ENCODE assay signal across 9 mouse cellular contexts in the genomic region with DNA sequence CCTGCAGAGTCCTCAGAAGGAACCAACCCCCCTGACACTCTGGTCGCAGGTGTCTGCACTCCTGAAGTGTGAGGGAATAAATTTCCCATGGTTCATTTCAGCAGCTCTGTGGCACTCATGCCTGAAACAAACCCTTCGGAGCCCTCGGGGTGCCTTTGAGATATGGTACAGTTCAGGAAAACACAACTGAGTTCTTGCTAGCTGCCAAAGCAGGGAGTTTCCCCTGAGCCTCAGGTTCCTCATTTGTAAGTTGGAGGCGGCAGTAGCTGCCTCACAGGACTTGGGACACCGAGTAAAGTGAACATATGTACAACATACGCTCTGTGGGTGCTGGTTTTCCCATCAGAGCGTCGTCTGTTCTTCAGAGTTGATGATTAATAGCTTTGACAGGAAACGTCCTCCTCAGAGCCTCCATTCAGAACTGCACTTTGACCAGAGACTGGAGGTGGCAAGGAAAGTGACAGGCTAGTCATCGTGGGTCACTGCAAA. TPM values are rescaled to one million over a fixed set of nuclear protein-coding genes. Genes with fewer than 3 reads are reported as not detected.
DNase-seq lines count a peak whose midpoint lies in the region; ATAC-seq and TF ChIP-seq lines count a peak whose summit lies in the region.
"Had no signal": no experiment of that assay in that cellular context is flagged by ENCODE, and none has a peak within 500 bp of the region (broad histone marks: within the 10 kb centered on the region; RNA-seq: fewer than 3 reads in every experiment).

No protein-coding gene starts in this region.

- H3K4me1 ChIP-seq in MEL (ENCODE audit: control insufficient read depth in 1 of 2, insufficient read depth in 2 of 2, low read length in 2 of 2) = peaks cover 7 to 33% of the 10 kb centered on the region in 2 experiments; a peak in 3 of 4 replicates
- H3K4me1 ChIP-seq in kidney, embryonic 15.5 days = peaks cover 17% of the 10 kb centered on the region
- peaks cover 8% of the 10 kb centered on the region for H3K4me1 ChIP-seq in midbrain, embryonic 11.5 days (ENCODE audit: control insufficient read depth, insufficient read depth, low read length)

- 29% methylated on average over 10 of the region's 10 CpGs for WGBS in kidney, embryonic 15.5 days
- WGBS in midbrain, embryonic 11.5 days = 75% methylated on average over 10 of the region's 10 CpGs

- TF ChIP-seq CTCF in MEL (IDR thresholded peaks at IDR 0.05 in 2 of 3, conservative IDR thresholded peaks at IDR 0.05 in 1 of 3; ENCODE audit: control insufficient read depth in 1 of 3, insufficient read depth in 1 of 3, low read depth in 2 of 3, low read length in 3 of 3, poor library complexity in 1 of 3, severe bottlenecking in 1 of 3) = no peak

- H3K36me3 ChIP-seq in MEL (ENCODE audit: control insufficient read depth in 1 of 2, insufficient read depth in 2 of 2, low read length in 2 of 2) = peaks cover 0 to 15% of the 10 kb centered on the region in 2 experiments; a peak in 2 of 4 replicates
- no peaks in the 10 kb centered on the region for H3K36me3 ChIP-seq in kidney, embryonic 15.5 days
- H3K36me3 ChIP-seq in midbrain, embryonic 11.5 days (ENCODE audit: control insufficient read depth, insufficient read depth, low read length) = no peaks in the 10 kb centered on the region

- peak; percentile 42 to 62 for TF ChIP-seq EP300 in MEL (IDR thresholded peaks at IDR 0.05; ENCODE audit: low read depth in 1 of 2, low read length in 2 of 2)

- H3K4me3 ChIP-seq in MEL (ENCODE audit: control insufficient read depth in 1 of 2, insufficient read depth in 1 of 2, low read depth in 2 of 2, low read length in 2 of 2) = peak overlapping the region; percentile 57 to 58
- H3K4me3 ChIP-seq in kidney, embryonic 15.5 days (replicated peaks) = no peak overlapping the region
- no peak overlapping the region for H3K4me3 ChIP-seq in midbrain, embryonic 11.5 days (ENCODE audit: low read depth, low read length)

- peak; percentile 77 for DNase-seq in 416B (ENCODE audit: low read depth)
- peak; percentile 93 for DNase-seq in MEL (ENCODE audit: low read depth, low spot score)
- DNase-seq in mesoderm, embryonic 11.5 days (ENCODE audit: low read depth, low spot score) = peak; percentile 34
- no peak for DNase-seq in embryo, embryonic 10 days (ENCODE audit: low spot score)
- no peak for DNase-seq in midbrain, embryonic 11.5 days (ENCODE audit: low spot score, missing footprints)
- DNase-seq in right cerebral cortex, postnatal 36 days (ENCODE audit: low spot score in 2 of 2) = no peak
- DNase-seq: cerebellum, postnatal 25 days had no signal

- TF ChIP-seq RAD21 in MEL (IDR thresholded peaks at IDR 0.05; ENCODE audit: low read depth, low read length) = no peak

- TF ChIP-seq POLR2A in MEL (IDR thresholded peaks at IDR 0.05; ENCODE audit: control insufficient read depth in 1 of 2, insufficient read depth in 1 of 2, low read depth in 1 of 2, low read length in 2 of 2, poor library complexity in 1 of 2) = peak; percentile 45 to 60; a peak in 3 of 4 replicates

- H3K27ac ChIP-seq in MEL (ENCODE audit: control insufficient read depth, low read depth, low read length) = peak overlapping the region; percentile 87
- H3K27ac ChIP-seq in kidney, embryonic 15.5 days = peak overlapping the region; percentile 75
- no peak overlapping the region for H3K27ac ChIP-seq in midbrain, embryonic 11.5 days (ENCODE audit: low read depth, low read length)

- H3K4me2 ChIP-seq in kidney, embryonic 15.5 days = 0 out of 2 replicates have a peak overlapping the region, but pooled peaks have one; percentile 32
- no peak overlapping the region for H3K4me2 ChIP-seq in midbrain, embryonic 11.5 days

- H3K27me3 ChIP-seq in MEL (ENCODE audit: control insufficient read depth in 1 of 2, insufficient read depth in 2 of 2, low read length in 2 of 2) = no peaks in the 10 kb centered on the region
- H3K27me3 ChIP-seq in kidney, embryonic 15.5 days = no peaks in the 10 kb centered on the region
- no peaks in the 10 kb centered on the region for H3K27me3 ChIP-seq in midbrain, embryonic 11.5 days (ENCODE audit: control insufficient read depth, insufficient read depth, low read length)

- no peak; the same call in 1 of the 2 replicates for ATAC-seq in kidney, embryonic 15.5 days (replicated peaks; ENCODE audit: low FRiP score)
- ATAC-seq in erythroblast, adult 5-6 weeks (replicated peaks; ENCODE audit: low FRiP score, poor library complexity, severe bottlenecking) = no peak
- ATAC-seq in midbrain, embryonic 11.5 days (ENCODE audit: low FRiP score) = no peak

- peaks cover 10% of the 10 kb centered on the region for H3K79me2 ChIP-seq in MEL (ENCODE audit: control insufficient read depth, insufficient read depth, low read length, poor library complexity)

- no peaks in the 10 kb centered on the region for H3K9me3 ChIP-seq in MEL (replicated peaks; ENCODE audit: insufficient read depth, low read length)
- no peaks in the 10 kb centered on the region for H3K9me3 ChIP-seq in kidney, embryonic 15.5 days (replicated peaks)
- no peaks in the 10 kb centered on the region for H3K9me3 ChIP-seq in midbrain, embryonic 11.5 days (ENCODE audit: control insufficient read depth, low read length)

- H3K9ac ChIP-seq in MEL (ENCODE audit: control insufficient read depth, low read depth, low read length, poor library complexity, severe bottlenecking) = peak overlapping the region; percentile 74
- H3K9ac ChIP-seq in kidney, embryonic 15.5 days = no peak overlapping the region
- H3K9ac ChIP-seq in midbrain, embryonic 11.5 days (ENCODE audit: low read length) = no peak overlapping the region

TF ChIP-seq in MEL, 35 proteins besides CTCF, POLR2A, EP300 and RAD21 (continues in another document):
- peak; percentile 65; the same call in 1 of the 2 replicates for TF ChIP-seq ZMIZ1 (IDR thresholded peaks at IDR 0.05; ENCODE audit: low read depth, low read length)
- no peak for TF ChIP-seq GABPA (IDR thresholded peaks at IDR 0.05; ENCODE audit: low read depth, low read length)
- TF ChIP-seq TCF12 (IDR thresholded peaks at IDR 0.05; ENCODE audit: low read depth, low read length) = no peak
- TF ChIP-seq USF1 (IDR thresholded peaks at IDR 0.05; ENCODE audit: low read depth, low read length) = no peak
- TF ChIP-seq TAL1 (IDR thresholded peaks at IDR 0.05; ENCODE audit: low read length) = no peak
- TF ChIP-seq GATA1 (IDR thresholded peaks at IDR 0.05; ENCODE audit: low read depth, low read length) = no peak
- TF ChIP-seq NELFE (IDR thresholded peaks at IDR 0.05; ENCODE audit: low read depth, low read length) = peak; percentile 57
- peak; percentile 70 for TF ChIP-seq TBP (IDR thresholded peaks at IDR 0.05; ENCODE audit: low read depth, low read length)
- no peak; the same call in 1 of the 2 replicates for TF ChIP-seq E2F4 (IDR thresholded peaks at IDR 0.05; ENCODE audit: borderline replicate concordance, low read depth, low read length)
- no peak for TF ChIP-seq UBTF (IDR thresholded peaks at IDR 0.05; ENCODE audit: borderline replicate concordance, insufficient read depth, low read depth, low read length)
- no peak for TF ChIP-seq MAFK (IDR thresholded peaks at IDR 0.05; ENCODE audit: borderline replicate concordance, low read depth, low read length)
- TF ChIP-seq HCFC1 (IDR thresholded peaks at IDR 0.05; ENCODE audit: low read depth, low read length) = peak; percentile 50; the same call in 1 of the 2 replicates
- no peak for TF ChIP-seq MAZ (IDR thresholded peaks at IDR 0.05; ENCODE audit: low read depth, low read length)
- no peak for TF ChIP-seq ZC3H11A (IDR thresholded peaks at IDR 0.05; ENCODE audit: low read depth, low read length)
- TF ChIP-seq SMC3 (IDR thresholded peaks at IDR 0.05; ENCODE audit: low read depth, low read length) = no peak; the same call in 1 of the 2 replicates

RNA-seq across cellular contexts. Expression of a gene that starts 3.9 kb away (rescaled TPM):
- 30.0 and 33.9 TPM in 2 replicates for total RNA-seq in MEL (2012; rRNA removed)
- polyA plus RNA-seq in MEL (2012; ENCODE audit: insufficient read depth in 1 of 2, insufficient read length in 2 of 2, low read depth in 1 of 2, low replicate concordance in 2 of 2, missing spikeins in 1 of 2) = 10 to 100 TPM in 1 of 2 experiments, not detected in 1; 23.6 TPM
- 36.3 and 36.8 TPM in 2 replicates for polyA plus RNA-seq in kidney, embryonic 15.5 days (2015; fragmentation: Nextera tagmentation; extraction: Ambion mirVana)
- total RNA-seq in erythroblast, adult 5-6 weeks (2015; ENCODE audit: low replicate concordance) = 4.0 and 6.3 TPM in 2 replicates
- 0.77 and 1.3 TPM in 2 replicates for total RNA-seq in erythroblast, adult 5-6 weeks (2017; ENCODE audit: low replicate concordance)
- 29.7 and 30.3 TPM in 2 replicates for polyA plus RNA-seq in midbrain, embryonic 11.5 days (2014; fragmentation: Nextera tagmentation; extraction: Ambion mirVana)

RNA-seq across cellular contexts. Expression of a gene that starts 8.1 kb away (rescaled TPM):
- not detected in 2 replicates for total RNA-seq in MEL (2012; rRNA removed)
- polyA plus RNA-seq in MEL (2012; ENCODE audit: insufficient read depth in 1 of 2, insufficient read length in 2 of 2, low read depth in 1 of 2, low replicate concordance in 2 of 2, missing spikeins in 1 of 2) = not detected
- polyA plus RNA-seq in kidney, embryonic 15.5 days (2015; fragmentation: Nextera tagmentation; extraction: Ambion mirVana) = 2.3 and 2.7 TPM in 2 replicates
- 1.7 and 5.0 TPM in 2 replicates for total RNA-seq in erythroblast, adult 5-6 weeks (2015; ENCODE audit: low replicate concordance)
- 1.0 and 2.5 TPM in 2 replicates for total RNA-seq in erythroblast, adult 5-6 weeks (2017; ENCODE audit: low replicate concordance)
- 1.6 and 1.8 TPM in 2 replicates for polyA plus RNA-seq in midbrain, embryonic 11.5 days (2014; fragmentation: Nextera tagmentation; extraction: Ambion mirVana)

RNA-seq across cellular contexts. Expression of a gene that starts 37.8 kb away (rescaled TPM):
- total RNA-seq in MEL (2012; rRNA removed) = 4.1 and 5.2 TPM in 2 replicates
- polyA plus RNA-seq in MEL (2012; ENCODE audit: insufficient read depth in 1 of 2, insufficient read length in 2 of 2, low read depth in 1 of 2, low replicate concordance in 2 of 2, missing spikeins in 1 of 2) = 1 to 10 TPM in 1 of 2 experiments, not detected in 1; 8.0 TPM
- 10.1 and 11.6 TPM in 2 replicates for polyA plus RNA-seq in kidney, embryonic 15.5 days (2015; fragmentation: Nextera tagmentation; extraction: Ambion mirVana)
- total RNA-seq in erythroblast, adult 5-6 weeks (2015; ENCODE audit: low replicate concordance) = not detected in 2 replicates
- 0.42 and 0.60 TPM in 2 replicates for total RNA-seq in erythroblast, adult 5-6 weeks (2017; ENCODE audit: low replicate concordance)
- polyA plus RNA-seq in midbrain, embryonic 11.5 days (2014; fragmentation: Nextera tagmentation; extraction: Ambion mirVana) = 2.1 and 2.8 TPM in 2 replicates

RNA-seq across cellular contexts. Expression of a gene that starts 56.6 kb away (rescaled TPM):
- total RNA-seq in MEL (2012; rRNA removed) = 22.1 and 22.6 TPM in 2 replicates
- polyA plus RNA-seq in MEL (2012; ENCODE audit: insufficient read depth in 1 of 2, insufficient read length in 2 of 2, low read depth in 1 of 2, low replicate concordance in 2 of 2, missing spikeins in 1 of 2) = 10 to 100 TPM; 17.1 to 66.9 TPM
- polyA plus RNA-seq in kidney, embryonic 15.5 days (2015; fragmentation: Nextera tagmentation; extraction: Ambion mirVana) = 10.9 and 11.9 TPM in 2 replicates
- 25.1 and 32.1 TPM in 2 replicates for total RNA-seq in erythroblast, adult 5-6 weeks (2015; ENCODE audit: low replicate concordance)
- total RNA-seq in erythroblast, adult 5-6 weeks (2017; ENCODE audit: low replicate concordance) = 25.4 and 38.9 TPM in 2 replicates
- polyA plus RNA-seq in midbrain, embryonic 11.5 days (2014; fragmentation: Nextera tagmentation; extraction: Ambion mirVana) = 19.1 and 20.1 TPM in 2 replicates

Comparison
In these comparisons a context has a peak if more than half of its experiments do, and no peak if none do; other contexts are left out.
1. DNase-seq: peak in 416B (single experiment), MEL (single experiment) and mesoderm, embryonic 11.5 days (single experiment); none in embryo, embryonic 10 days (single experiment), midbrain, embryonic 11.5 days (single experiment) and right cerebral cortex, postnatal 36 days (0 of 2).
2. H3K4me3 ChIP-seq: peak in MEL (2 of 2); none in kidney, embryonic 15.5 days (single experiment) and midbrain, embryonic 11.5 days (single experiment).